Mouse (Mus musculus) c-Kit-positive CD71-positive TER-119-negative erythroid progenitor cells, embryonic 14.5 days (primary cell): ENCODE results near the gene Gcsam.

ENCODE experiments used
- DNase-seq: peaks from one replicate; pipeline ENCODE4 v3.0.0-alpha.2; 2013; ENCODE audit warnings: low read depth

The Gcsam gene

GRCm38 (mm10) chr16:45610267-45610666, at the start of gene Gcsam:
Gcsam (plus strand) TSS chr16:45610380.
- DNase-seq = no peak

- no peak for DNase-seq
Observed at GRCm38 (mm10) chr16:45561747-45562146, 48.4 kb upstream of the Gcsam start.

DNA sequence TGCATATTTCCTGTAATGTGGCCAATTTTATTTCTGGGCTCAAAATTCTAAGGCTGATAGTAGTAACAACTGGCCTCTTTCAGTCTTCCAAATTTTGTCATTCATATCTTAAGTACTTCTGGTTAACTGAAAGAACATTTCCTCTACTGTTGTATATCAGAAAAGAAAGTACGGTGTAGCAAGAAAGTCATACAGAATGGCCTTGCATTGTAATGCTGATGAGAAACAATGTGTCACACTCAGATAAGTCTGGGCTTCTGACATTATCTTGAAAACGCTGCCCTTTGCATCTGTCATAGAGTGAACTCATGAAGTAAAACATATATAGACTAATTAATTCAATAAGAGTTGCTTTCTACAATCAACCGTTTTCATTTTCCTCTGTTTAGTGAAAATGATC, 37.9 kb upstream of the Gcsam start:
- peak; percentile 71 for DNase-seq

- no peak for DNase-seq
Observed at GRCm38 (mm10) chr16:45579883-45580282, 30.3 kb upstream of the Gcsam start.

DNA sequence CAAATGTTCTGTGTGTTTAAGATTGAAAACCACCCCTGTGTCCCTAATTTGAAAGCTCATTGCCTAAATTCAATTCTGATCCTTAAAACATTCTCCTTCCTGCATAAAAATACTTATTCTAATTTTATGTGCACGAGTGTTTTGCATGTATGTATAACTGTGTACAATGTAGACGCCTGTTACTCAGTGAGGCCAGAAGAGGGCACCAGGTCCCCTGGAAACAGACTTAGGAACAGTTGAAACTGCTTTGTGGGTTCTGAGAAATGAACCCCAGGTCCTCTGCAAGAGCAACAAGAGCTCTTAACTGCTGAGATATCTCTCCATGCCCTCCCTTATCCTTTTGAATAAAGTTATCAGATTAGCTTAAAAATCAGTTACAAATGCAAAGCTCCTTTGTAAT, 27.7 kb upstream of the Gcsam start:
- peak; percentile 17 for DNase-seq

DNA sequence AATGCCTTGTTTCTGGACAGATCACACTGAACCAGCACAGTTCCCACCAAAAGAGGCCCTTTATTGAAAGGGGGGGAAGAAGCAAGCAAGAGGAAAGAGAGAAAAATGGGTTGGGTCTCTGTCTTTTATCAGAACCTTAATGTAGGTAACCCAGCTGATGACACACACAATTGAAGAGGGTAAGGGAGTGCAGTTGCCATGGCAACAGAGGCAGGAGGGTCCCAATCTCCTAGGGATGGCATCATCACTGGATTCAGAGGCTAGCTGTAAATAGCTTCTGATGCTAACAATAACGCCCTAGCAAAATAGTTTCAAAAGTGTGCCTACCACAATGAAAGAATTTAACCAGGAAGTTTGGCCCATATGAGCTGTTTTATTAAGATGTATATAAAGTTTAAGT, 16.5 kb upstream of the Gcsam start:
- no peak for DNase-seq

- DNase-seq = no peak
Observed at GRCm38 (mm10) chr16:45595494-45595893, 14.7 kb upstream of the Gcsam start.

- DNase-seq = no peak
Observed at GRCm38 (mm10) chr16:45608481-45608954, 1.7 kb upstream of the Gcsam start.

GRCm38 (mm10) chr16:45609300-45609699, 880 bp upstream of the Gcsam start:
- peak; percentile 25 for DNase-seq

DNA sequence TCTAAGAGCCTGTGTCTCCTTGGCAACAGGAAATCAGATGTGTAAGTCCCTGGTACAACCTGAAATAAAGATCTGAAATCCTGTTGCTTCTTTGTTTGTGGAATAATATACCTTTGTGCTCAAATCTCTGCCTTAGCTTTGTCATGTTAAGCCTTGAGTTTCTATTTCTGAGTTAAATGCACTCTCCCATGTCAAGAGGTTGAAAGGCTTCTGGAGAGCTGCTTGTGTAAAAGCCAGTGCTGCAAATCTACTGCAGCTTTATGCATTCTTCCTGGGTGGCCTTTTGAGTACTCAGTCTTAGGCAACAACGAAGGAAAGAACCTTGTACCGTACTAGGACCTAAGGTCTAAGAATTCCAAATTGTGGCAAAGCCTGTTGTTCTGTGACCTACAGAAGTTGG, 3.1 kb downstream of the Gcsam start:
- no peak for DNase-seq

DNA sequence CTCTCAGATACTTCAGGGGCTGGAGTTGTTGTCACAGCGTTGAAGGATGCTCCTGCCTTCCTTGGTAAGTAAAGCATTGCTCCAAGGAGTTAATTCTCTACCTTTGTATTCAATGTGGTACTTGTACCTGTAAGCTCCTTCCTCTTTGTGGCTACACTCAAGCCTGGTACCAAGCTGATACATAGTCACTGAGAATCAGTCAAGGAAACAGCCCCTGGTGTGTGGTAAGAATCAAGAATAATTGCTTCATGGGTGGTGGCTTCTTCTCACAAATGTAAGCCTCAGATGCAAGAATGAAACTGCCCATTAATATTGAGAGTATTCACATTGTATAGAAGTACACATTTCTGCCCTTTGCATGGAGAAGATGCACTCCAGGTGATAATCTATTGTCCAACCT, 5.8 kb downstream of the Gcsam start:
- DNase-seq = no peak

DNA sequence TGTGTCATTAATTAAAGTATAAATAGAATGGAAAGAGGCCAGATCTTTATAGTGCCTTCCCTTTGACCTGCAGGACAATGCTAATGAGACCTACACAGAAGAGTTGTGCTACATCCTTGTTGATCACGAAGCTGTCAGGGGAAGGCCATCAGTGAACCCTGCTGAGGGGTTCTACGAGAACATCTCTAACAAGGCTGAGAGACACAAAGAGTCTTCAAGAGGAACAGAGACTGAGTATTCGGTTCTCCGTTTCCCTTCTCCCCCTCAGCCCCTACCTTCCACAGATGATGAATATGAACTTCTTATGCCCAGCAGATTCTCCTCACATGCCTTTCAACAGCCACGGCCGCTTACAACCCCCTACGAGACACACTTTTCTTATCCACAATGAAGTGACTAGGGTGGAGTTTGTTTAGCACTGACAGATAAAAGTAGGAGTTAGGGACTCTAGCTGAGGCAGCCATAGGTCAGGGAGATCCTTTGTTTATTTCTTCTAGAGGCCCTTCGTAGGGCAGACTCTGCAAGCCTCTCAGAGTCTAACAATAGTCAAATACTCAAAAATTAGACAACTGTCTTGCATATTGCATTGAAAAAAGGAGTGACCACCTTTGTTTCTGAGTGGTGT, 9.7 kb downstream of the Gcsam start:
- DNase-seq = no peak

GRCm38 (mm10) chr16:45623230-45623629, 13.1 kb downstream of the Gcsam start:
- no peak for DNase-seq

DNA sequence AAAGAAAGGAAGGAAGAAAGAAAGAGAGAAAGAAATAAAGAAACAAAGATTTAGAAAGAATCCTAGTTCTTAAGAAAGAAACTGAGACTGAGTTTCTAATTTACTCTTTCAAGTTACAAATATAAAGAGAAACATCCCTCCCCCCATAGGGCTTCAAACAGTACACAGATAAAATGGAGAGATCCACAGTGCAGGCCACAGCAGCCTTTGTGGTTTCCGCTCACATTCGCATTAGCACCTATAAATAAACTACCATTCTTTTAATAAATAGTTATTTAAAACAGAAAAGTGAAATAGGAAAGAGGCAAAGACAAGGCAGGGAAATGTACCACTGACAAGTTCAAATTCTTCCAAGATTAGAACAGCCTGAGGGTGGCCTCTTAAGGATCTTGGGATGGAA, 14.6 kb downstream of the Gcsam start:
- DNase-seq = no peak

DNA sequence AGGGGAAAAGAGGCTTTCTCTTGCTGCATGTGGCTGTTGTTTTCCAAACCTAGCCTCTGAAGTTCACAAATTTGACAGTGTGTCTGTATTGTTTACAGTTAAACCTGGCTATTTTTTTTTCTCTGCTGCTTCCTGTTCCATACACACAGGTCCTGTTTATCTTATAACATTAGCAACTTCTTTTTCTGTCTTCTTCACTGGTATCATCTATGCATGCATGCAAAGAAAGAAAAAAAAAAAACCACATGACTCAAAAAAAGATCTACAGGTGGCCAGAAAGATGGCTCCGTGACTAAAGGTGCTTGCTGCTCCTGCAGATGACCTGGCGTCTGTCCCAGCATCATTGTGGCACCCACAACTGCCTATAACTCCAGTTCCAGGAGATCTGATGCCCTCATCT, 15.2 kb downstream of the Gcsam start:
- DNase-seq = no peak

- no peak for DNase-seq
Observed at GRCm38 (mm10) chr16:45629497-45630105, 19.4 kb downstream of the Gcsam start.

DNA sequence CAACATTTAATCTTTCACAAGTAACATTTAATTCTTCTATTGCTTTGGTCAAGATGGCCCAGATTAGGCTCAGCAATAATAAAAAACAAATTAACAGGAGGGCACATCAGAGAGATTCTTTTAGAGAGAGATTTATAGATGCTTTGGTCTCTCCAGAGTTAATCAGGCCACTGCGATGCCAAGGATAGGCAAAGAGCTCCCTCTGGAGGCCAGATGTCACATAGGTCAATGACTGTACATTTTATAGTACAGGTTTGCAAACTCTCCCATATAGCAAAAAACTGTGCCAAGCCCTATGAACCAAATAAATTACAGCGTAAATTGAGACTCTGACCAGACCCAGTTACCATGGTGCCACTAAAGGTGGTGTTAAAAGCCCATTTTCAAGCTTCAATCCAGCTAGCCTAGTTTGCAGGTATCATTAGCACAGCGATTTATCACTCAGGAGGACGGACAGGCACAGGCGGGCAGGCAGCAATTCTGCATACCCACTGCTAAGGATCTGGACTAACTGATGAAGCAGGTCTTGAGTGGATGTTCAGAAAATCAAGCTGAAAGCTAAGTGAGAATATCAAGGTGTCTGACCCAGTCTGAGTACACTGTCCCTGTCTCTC, 20.3 kb downstream of the Gcsam start:
- peak; percentile 29 for DNase-seq

GRCm38 (mm10) chr16:45632420-45632819, 22.2 kb downstream of the Gcsam start:
- no peak for DNase-seq

DNA sequence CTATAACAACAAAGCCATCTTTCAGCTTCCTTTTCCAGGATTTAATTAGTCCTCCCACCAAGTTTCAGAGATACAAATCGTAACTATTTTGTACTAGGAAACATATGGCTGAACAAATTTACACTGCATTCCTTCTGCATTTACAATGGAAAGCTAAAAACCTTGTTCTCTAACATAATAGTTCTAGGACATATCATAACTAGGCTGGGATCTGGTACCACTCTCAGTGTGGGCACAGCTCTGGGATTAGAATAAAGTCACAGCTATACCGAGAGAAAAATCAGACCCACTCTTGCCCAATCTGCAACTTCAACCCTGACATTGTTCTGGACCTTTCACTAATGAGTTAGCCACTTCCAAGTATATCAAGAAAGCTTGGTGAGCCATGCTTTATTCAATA, 25.6 kb downstream of the Gcsam start:
- DNase-seq = no peak

DNA sequence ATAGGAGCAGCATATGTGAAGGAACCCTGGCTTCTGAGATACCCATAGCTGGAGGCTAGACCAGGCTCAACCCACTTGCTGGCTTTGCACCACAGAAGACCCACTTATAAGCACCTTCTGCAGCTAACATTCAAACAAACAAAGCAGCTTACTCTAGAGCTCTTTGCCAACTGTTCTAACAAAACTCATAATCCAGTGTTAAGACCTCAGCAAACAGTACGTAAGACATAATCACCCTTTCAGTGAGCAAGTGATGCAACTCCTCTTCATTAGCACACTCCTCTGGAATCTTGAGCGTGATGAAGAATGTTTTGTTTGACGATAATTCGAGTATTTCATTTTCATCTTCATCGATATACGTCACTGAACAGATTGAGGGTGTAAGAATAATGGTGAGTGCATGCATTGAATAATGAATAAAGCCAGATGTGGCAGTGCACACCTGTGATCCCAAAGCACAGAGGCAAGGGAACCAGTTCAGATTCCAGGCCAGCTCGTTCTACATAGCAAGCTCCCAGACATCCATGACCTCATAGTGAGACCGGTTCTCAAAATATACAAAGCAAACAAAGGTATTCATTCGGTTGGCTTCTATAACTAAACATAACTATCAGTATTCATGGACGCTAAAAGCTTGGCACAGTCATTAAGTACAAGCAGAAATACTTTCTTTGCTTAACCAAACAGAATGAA, 30.0 kb downstream of the Gcsam start:
- DNase-seq = no peak

GRCm38 (mm10) chr16:45641301-45641700, 31.1 kb downstream of the Gcsam start:
- no peak for DNase-seq

GRCm38 (mm10) chr16:45643944-45644343, 33.8 kb downstream of the Gcsam start:
- no peak for DNase-seq

- DNase-seq = no peak
Observed at GRCm38 (mm10) chr16:45644380-45644779, 34.2 kb downstream of the Gcsam start.
